Mouse (Mus musculus) CH12.LX (cell line): ENCODE data around the gene AI467606. TPM values are rescaled to one million over a fixed set of nuclear protein-coding genes. Genes with fewer than 3 reads are reported as not detected.

Source experiments
- DNase-seq: peaks from one replicate; pipeline ENCODE4 v3.0.0-alpha.2; 2013; ENCODE audit errors: extremely low read depth
- H3K27ac ChIP-seq: 2 replicates; pipeline ENCODE4 v1.5.1; 2012; ENCODE audit warnings: low read depth, mild to moderate bottlenecking, control low read depth, moderate library complexity; ENCODE audit not compliant: insufficient read depth
- H3K27me3 ChIP-seq: replicated peaks from 2 replicates; pipeline ENCODE3; 2012; ENCODE audit warnings: inconsistent platforms
- H3K36me3 ChIP-seq, 2 experiments: replicated peaks in 1 of 2; 2 replicates each; pipeline versions ENCODE3 to v1.6.1; 2012; ENCODE audit warnings: inconsistent platforms in 1 of 2, low read length in 1 of 2, mild to moderate bottlenecking in 1 of 2, mixed read lengths in 1 of 2, moderate library complexity in 1 of 2; ENCODE audit not compliant: control insufficient read depth in 1 of 2, insufficient read depth in 1 of 2
- H3K4me1 ChIP-seq, 2 experiments: 2 replicates each; pipeline ENCODE4 v1.6.1; 2012; ENCODE audit warnings: inconsistent platforms in 1 of 2, moderate library complexity in 1 of 2; ENCODE audit not compliant: insufficient read depth in 2 of 2, control insufficient read depth in 1 of 2
- H3K4me2 ChIP-seq: 2 replicates; pipeline ENCODE4 v1.6.1; 2012; ENCODE audit warnings: low read depth, mild to moderate bottlenecking, control low read depth; ENCODE audit not compliant: poor library complexity, insufficient read depth, severe bottlenecking
- H3K4me3 ChIP-seq, 3 experiments: fragments of 150-350 bp in 1 of 3; sonication (generic) in 1 of 3; replicated peaks in 1 of 3; 2 replicates each; pipeline versions ENCODE3 to v1.5.1; 2011 to 2012; ENCODE audit warnings: low read depth in 2 of 3, low read length in 2 of 3, mild to moderate bottlenecking in 2 of 3, moderate library complexity in 2 of 3, control low read depth in 1 of 3, improper control_type of control experiment in 1 of 3, inconsistent platforms in 1 of 3, mixed read lengths in 1 of 3; ENCODE audit not compliant: poor library complexity in 1 of 3
- H3K79me2 ChIP-seq: replicated peaks from 2 replicates; pipeline ENCODE4 v1.6.1; 2012; ENCODE audit warnings: mild to moderate bottlenecking, moderate library complexity; ENCODE audit not compliant: control insufficient read depth, poor library complexity, insufficient read depth, severe bottlenecking; ENCODE audit errors: extremely low read depth
- H3K9ac ChIP-seq: 2 replicates; pipeline ENCODE4 v1.6.1; 2012; ENCODE audit warnings: low read depth, mild to moderate bottlenecking, control low read depth, moderate library complexity; ENCODE audit not compliant: insufficient read depth
- H3K9me3 ChIP-seq: replicated peaks from 2 replicates; pipeline ENCODE3; 2012; ENCODE audit warnings: low read length, inconsistent platforms, mixed read lengths
- CHD1 ChIP-seq: IDR thresholded peaks from 2 replicates; pipeline ENCODE4 v1.6.1; 2012; ENCODE audit warnings: low read depth, low read length, improper control_type of control experiment, inconsistent platforms
- CHD2 ChIP-seq: IDR thresholded peaks from 2 replicates; pipeline ENCODE4 v1.6.1; 2011; ENCODE audit warnings: low read length, improper control_type of control experiment
- E2F4 ChIP-seq: IDR thresholded peaks from 2 replicates; pipeline ENCODE4 v1.6.1; 2011; ENCODE audit warnings: low read depth, low read length, improper control_type of control experiment; ENCODE audit not compliant: insufficient replicate concordance
- ELF1 ChIP-seq: IDR thresholded peaks from 2 replicates; pipeline ENCODE4 v1.6.1; 2014; ENCODE audit warnings: low read depth, mild to moderate bottlenecking, inconsistent platforms, low read length, improper control_type of control experiment
- EP300 ChIP-seq: IDR thresholded peaks from 2 replicates; pipeline ENCODE4 v1.6.1; 2011; ENCODE audit warnings: low read length, improper control_type of control experiment
- ETS1 ChIP-seq: conservative IDR thresholded peaks from 2 replicates; pipeline ENCODE4 v1.6.1; 2012; ENCODE audit warnings: low read depth, mild to moderate bottlenecking, inconsistent platforms, low read length, improper control_type of control experiment, moderate library complexity
- HCFC1 ChIP-seq: IDR thresholded peaks from 2 replicates; pipeline ENCODE4 v1.6.1; 2012; ENCODE audit warnings: low read depth, mild to moderate bottlenecking, inconsistent platforms, low read length, improper control_type of control experiment
- MAFK ChIP-seq: IDR thresholded peaks from 2 replicates; pipeline ENCODE4 v1.6.1; 2011; ENCODE audit warnings: low read length, improper control_type of control experiment; ENCODE audit not compliant: insufficient replicate concordance
- MEF2A ChIP-seq: IDR thresholded peaks from 2 replicates; pipeline ENCODE4 v1.6.1; 2014; ENCODE audit warnings: low read depth, mild to moderate bottlenecking, inconsistent platforms, low read length, improper control_type of control experiment, borderline replicate concordance
- MXI1 ChIP-seq: IDR thresholded peaks from 2 replicates; pipeline ENCODE4 v1.6.1; 2011; ENCODE audit warnings: mild to moderate bottlenecking, low read depth, low read length, improper control_type of control experiment
- NRF1 ChIP-seq: IDR thresholded peaks from 2 replicates; pipeline ENCODE4 v1.6.1; 2014; ENCODE audit warnings: low read depth, mild to moderate bottlenecking, inconsistent platforms, low read length, improper control_type of control experiment, moderate library complexity
- UBTF ChIP-seq: IDR thresholded peaks from 2 replicates; pipeline ENCODE4 v1.6.1; 2012; ENCODE audit warnings: low read depth, mild to moderate bottlenecking, inconsistent platforms, low read length, improper control_type of control experiment, moderate library complexity
- USF1 ChIP-seq: IDR thresholded peaks from 2 replicates; pipeline ENCODE4 v1.6.1; 2014; ENCODE audit warnings: low read depth, mild to moderate bottlenecking, inconsistent platforms, low read length, improper control_type of control experiment
- USF2 ChIP-seq: conservative IDR thresholded peaks from 2 replicates; pipeline ENCODE4 v1.6.1; 2011; ENCODE audit warnings: low read depth, low read length, improper control_type of control experiment
- ZMIZ1 ChIP-seq: IDR thresholded peaks from 2 replicates; pipeline ENCODE4 v1.6.1; 2012; ENCODE audit warnings: low read depth, mild to moderate bottlenecking, inconsistent platforms, low read length, improper control_type of control experiment
- dilution Hi-C: fragments of 300-500 bp; cut with MboI; formaldehyde crosslinking; loops from 2 replicates; pipeline ENCODE4 v1.14.3; 2020; ENCODE audit warnings: low sequenced_read_pairs; ENCODE audit not compliant: extremely low pct_unique_long_range_greater_than_20kb, extremely low pct_ligation_motif_present
- in situ Hi-C: fragments of 300-500 bp; cut with MboI; formaldehyde crosslinking; loops from 3 replicates; pipeline ENCODE4 v1.14.3; 2019; ENCODE audit warnings: low sequenced_read_pairs, low pct_ligation_motif_present, low pct_unique_long_range_greater_than_20kb, mixed read lengths
- polyA plus RNA-seq: library from polyadenylated mRNA; unstranded; fragments of >175 nt; gene quantifications from 2 replicates; pipeline ENCODE4 v1.2.1, GENCODE M21; 2012; ENCODE audit warnings: low read depth; ENCODE audit not compliant: insufficient read length
- total RNA-seq, 2 experiments: library from RNA; depleted of rRNA; stranded (reverse); fragments of 300-350 nt in 1 of 2; fragments of >200 nt in 1 of 2; gene quantifications; 2 replicates each; pipeline ENCODE4 v1.2.3; 2012 to 2014

AI467606 gene
- total and polyA plus RNA-seq, 3 experiments = 15.7 to 26.4 (median 20.5) TPM

DNA sequence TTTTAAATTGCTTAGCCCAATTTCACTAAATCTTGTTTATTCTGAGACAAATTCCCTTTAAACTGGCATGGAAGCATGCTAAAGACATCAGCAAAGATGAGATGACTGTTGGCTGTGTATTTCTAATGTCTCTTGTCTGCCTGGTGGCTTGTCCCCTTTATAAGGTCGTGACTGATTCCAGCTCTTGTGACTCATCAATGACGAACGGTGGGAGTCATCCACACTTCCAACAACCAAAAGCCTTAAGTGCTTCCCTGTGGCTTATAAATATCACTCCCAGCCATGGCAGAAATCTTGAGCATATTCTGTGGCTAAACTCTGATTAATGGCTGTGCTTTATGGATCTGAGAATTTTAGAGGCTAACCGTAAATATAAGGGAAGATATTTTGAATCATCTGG lies 24.8 kb upstream of the AI467606 start:
- dilution Hi-C loops = no loop called here

DNA sequence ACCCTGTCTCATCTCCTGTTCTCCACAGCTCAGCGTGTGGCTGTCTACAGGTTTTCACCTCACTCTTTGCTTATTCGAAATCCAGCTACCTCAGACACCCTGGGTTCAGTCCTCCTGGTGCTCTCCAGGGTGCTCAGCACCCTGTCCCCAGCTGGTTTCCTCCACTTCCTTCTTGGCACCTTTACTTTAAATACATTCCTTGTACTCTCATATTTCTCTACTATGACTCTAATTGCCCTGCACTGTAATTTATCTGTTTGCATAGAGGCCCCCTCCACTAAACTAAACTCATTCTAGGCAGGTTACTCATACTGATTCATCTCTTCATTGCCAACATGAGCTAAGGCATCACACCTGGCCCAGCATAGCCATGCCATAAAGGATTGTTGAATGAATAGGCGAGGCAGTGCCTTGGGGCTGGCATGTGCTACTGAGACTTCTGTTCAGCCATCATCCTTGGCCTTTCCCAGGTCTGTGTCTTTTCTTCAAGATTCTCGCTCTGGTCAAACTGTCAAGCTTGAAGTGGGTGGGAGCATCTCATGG lies 20.2 kb upstream of the AI467606 start:
- H3K36me3 ChIP-seq = peaks cover 0 to 6% of the 10 kb centered on the region in 2 experiments
- H3K9ac ChIP-seq = no peak overlapping the region
- dilution Hi-C loops = no loop called here
- TF ChIP-seq EP300 = no peak
- no peak for TF ChIP-seq ELF1
- TF ChIP-seq HCFC1 = no peak
- no peak for TF ChIP-seq MXI1
- no peak for TF ChIP-seq CHD1
- TF ChIP-seq USF2 = no peak
- no peak for TF ChIP-seq UBTF
- TF ChIP-seq E2F4 = no peak
- TF ChIP-seq ZMIZ1 = no peak
- peaks cover 4% of the 10 kb centered on the region for H3K9me3 ChIP-seq
- no peaks in the 10 kb centered on the region for H3K79me2 ChIP-seq
- H3K4me1 ChIP-seq = peaks cover 2 to 6% of the 10 kb centered on the region in 2 experiments; a peak in 3 of 4 replicates
- no peak for DNase-seq
- no peak overlapping the region for H3K4me3 ChIP-seq
- no peaks in the 10 kb centered on the region for H3K27me3 ChIP-seq
- in situ Hi-C loops = no loop called here
- H3K27ac ChIP-seq = no peak overlapping the region
- no peak overlapping the region for H3K4me2 ChIP-seq

More for the DNA sequence above, 24.8 kb upstream of the AI467606 start:
- H3K4me3 ChIP-seq = no peak overlapping the region
- H3K4me2 ChIP-seq = no peak overlapping the region
- H3K9ac ChIP-seq = no peak overlapping the region
- H3K9me3 ChIP-seq = no peaks in the 10 kb centered on the region
- in situ Hi-C loops = no loop called here
- no peak overlapping the region for H3K27ac ChIP-seq
- H3K4me1 ChIP-seq = peaks cover 0 to 6% of the 10 kb centered on the region in 2 experiments; a peak in 1 of 4 replicates
- H3K79me2 ChIP-seq = no peaks in the 10 kb centered on the region
- no peak for DNase-seq
- no peak for TF ChIP-seq MEF2A
- TF ChIP-seq NRF1 = no peak
- TF ChIP-seq USF1 = no peak
- TF ChIP-seq MAFK = no peak
- TF ChIP-seq CHD2 = no peak
- TF ChIP-seq ETS1 = no peak
- no peak for TF ChIP-seq HCFC1
- TF ChIP-seq, all 38 proteins: peak for 0
- no peaks in the 10 kb centered on the region for H3K27me3 ChIP-seq
- H3K36me3 ChIP-seq = no peaks in the 10 kb centered on the region
